Mouse (Mus musculus) liver, adult 10 weeks (tissue): ENCODE measurements around the gene Cst10. TPM values are rescaled to one million over a fixed set of nuclear protein-coding genes. Genes with fewer than 3 reads are reported as not detected.

Experiments
- polyA plus RNA-seq: library from polyadenylated mRNA; stranded (reverse); fragments of 350-450 nt; fragmentation: Illumina TruSeq; extraction: RNeasy Lipid Tissue Mini Kit (QIAGEN cat#74804); gene quantifications from one replicate; pipeline ENCODE4 v1.2.3, GENCODE M21; 2014; ENCODE audit warnings: low read depth, low replicate concordance

The Cst10 gene
- polyA plus RNA-seq: not detected

DNA sequence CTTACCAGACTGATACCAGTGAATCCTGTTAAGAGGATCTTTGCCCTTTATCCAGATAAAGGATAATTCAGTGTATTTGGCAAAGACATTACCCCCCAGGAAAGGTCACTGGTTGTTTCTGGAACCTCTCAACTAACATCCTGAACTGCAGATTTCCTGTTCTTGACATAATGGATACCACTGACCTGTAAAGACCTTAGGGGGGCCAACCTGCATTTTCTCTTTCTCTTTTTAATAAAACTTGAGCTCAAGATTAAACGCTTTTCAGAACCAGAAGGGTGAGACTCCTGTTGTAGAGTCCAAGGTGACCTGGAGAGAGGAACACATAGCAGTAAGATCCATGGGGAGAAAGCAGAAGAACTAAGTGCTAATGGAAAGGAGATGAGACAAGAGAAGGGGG, at the start of gene Cst10:
Cst10 (plus strand) TSS at position 301 of the 400 bp plus-strand sequence.

